Mouse (Mus musculus) layer of hippocampus, adult 6 months (tissue): Measurements from ENCODE around the gene Med26. TPM values are rescaled to one million over a fixed set of nuclear protein-coding genes. Genes with fewer than 3 reads are reported as not detected.

Experiments
- long read RNA-seq, 2 experiments: library from polyadenylated mRNA; unstranded; transcript quantifications; one replicate each; pipeline ENCODE4 v2.0.0; 2019 to 2020
- microRNA-seq: library from miRNA; unstranded; fragments of <30 nt; microRNA quantifications from one replicate; pipeline ENCODE4 v1.2.0, GENCODE M21; 2020
- polyA plus RNA-seq: library from polyadenylated mRNA; unstranded; fragments of <200 nt; fragmentation: Nextera tagmentation; gene quantifications from 2 replicates; pipeline ENCODE4 v1.2.3, GENCODE M21; 2021

The Med26 gene
- 3.1 and 4.5 TPM in 2 replicates for polyA plus RNA-seq
- long read RNA-seq, experiment 1, partial matches to known transcripts, result 0 of 6 reads
- long read RNA-seq, experiment 1, other reads (novel, unspliced or antisense), result 3 of 6 reads
- long read RNA-seq, experiment 2, transcript Med26-201 (3 exons, 2,997 nt), result major isoform, 43 of 45 reads
- long read RNA-seq, experiment 2, partial matches to known transcripts, result 1 of 45 reads
- long read RNA-seq, experiment 2, other reads (novel, unspliced or antisense), result 1 of 45 reads

DNA sequence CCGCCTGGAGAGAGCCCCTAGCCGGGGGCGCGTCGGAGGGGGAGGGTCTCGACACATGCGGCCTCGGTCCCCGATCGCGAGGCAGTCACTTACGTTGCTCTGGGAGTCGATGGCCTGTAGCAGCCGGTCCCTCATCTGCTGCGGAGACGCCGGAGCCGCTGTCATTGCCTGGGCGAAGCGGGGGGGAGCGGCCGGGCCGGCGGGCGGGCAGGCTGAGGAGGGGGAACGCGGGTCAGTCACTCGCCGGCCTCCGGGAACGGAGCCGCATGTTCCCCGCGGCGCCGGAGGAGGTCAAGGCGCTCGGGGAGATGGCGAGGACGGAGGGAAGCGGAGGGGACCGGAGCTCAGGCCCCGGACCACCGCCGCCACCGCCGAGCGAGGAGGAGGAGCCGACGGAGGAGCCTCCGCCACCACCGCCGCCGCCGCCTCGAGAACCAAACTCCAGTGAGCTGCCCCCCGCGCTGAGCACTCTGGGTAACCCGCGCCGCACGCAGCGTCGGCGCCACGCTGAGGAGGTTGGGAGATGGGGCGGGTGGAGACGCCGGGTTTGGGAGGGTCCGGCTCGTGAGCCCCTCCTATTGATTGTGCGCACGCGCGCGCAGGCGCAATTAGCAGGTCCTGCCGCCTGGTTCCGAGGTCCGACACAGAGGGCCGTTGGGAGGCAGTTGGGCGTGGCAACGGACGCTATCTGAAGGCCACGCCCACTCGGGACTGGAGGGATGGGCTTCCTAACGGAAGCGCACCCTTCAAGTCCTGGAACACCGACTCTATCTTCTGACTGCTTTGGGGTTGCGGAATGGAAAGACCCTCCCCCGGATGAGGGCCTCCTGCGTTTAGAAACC, at the start of gene Med26:
Med26 (minus strand) TSS at position 469 of the 842 bp plus-strand sequence.

DNA sequence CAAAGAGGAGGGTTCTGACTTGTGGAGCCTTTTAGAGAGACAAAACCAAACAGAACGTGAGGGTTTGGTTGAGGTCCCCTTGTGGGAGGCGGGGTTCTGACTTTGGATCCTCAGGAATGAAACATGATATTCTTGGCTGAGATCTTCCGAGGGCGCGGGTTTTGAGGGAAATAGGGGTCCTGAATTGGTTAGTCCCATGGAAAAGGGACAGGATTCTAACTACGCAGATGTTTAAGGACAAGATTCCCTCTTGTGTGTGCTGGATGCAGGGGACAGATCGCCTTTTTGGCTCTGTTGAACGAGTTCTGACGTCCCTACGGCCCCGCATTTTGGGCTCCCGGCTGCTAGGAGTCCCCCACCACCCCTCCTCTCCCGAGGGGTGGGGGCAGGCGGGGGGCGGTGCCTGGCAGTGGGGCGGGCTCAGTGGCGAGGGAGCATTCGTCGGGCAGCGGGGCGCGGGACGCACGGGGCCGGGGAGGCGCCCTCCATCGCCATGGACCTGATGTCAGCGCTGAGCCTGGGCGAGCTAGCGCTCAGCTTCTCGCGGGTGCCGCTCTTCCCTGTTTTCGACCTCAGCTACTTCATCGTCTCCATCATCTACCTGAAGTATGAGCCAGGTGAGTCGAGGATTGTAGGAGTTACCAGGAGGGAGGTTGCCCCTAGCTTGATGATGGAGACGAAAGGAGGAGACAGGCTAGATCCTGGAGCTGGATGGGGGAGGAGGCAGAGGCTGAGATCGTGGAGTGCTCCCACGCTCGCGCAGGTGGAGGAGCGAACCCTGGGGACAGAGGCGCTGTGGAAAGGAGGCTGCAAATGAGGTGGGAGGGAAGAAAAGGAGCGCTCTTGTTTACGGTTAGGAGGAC, 23.8 kb upstream of the Med26 start, which contains the start of gene Tmem38a:
Tmem38a (plus strand) TSS at position 445 of the 863 bp plus-strand sequence.

DNA sequence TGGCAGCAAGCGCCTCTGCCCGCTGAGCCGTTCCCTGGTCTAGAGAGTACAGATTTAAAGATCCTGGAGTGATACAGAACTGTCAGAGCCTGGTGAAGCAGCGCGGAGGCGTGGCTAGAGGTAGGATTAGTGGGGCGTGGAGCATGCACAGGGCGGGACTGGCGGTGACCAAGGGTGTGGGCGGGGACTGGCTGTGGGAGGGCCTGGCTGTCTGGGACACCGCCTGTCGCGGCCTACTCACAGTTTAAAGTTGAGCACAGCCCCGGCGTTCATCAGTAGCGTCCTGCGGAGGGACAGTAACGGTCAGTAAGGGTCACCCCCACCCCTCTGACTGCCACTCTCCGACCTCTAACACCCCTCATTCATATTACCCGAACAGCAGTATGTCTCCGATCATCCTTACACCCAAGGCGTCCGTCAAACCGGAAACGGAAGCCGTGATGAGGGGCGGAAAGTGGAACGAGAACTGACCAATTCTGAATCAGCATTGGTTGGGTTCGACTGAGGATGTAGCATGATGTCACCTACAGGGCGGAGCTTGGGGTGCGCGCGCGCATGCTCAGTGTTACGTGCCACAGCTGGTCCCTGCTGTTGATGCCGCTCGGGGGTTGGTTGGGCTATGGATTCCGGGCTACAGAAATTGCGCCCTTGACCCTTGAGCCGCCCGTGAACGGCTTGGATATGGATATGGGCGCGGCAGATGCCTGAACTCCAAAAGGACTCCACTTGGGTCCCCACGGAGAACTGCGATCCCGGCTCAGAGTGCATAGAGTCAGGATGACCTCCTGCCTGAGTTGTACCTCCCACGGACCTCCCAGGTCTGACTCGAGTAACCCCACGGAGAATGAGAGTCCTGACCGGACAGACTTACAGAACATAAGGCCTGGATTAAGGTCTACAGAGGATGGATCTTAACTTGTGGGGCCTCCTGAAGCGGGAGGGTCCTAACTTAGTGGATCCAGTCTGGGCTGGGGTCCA, 22.9 kb upstream of the Med26 start, which contains the start of gene Smim7:
Smim7 (minus strand) TSS at position 456 of the 978 bp plus-strand sequence.

DNA sequence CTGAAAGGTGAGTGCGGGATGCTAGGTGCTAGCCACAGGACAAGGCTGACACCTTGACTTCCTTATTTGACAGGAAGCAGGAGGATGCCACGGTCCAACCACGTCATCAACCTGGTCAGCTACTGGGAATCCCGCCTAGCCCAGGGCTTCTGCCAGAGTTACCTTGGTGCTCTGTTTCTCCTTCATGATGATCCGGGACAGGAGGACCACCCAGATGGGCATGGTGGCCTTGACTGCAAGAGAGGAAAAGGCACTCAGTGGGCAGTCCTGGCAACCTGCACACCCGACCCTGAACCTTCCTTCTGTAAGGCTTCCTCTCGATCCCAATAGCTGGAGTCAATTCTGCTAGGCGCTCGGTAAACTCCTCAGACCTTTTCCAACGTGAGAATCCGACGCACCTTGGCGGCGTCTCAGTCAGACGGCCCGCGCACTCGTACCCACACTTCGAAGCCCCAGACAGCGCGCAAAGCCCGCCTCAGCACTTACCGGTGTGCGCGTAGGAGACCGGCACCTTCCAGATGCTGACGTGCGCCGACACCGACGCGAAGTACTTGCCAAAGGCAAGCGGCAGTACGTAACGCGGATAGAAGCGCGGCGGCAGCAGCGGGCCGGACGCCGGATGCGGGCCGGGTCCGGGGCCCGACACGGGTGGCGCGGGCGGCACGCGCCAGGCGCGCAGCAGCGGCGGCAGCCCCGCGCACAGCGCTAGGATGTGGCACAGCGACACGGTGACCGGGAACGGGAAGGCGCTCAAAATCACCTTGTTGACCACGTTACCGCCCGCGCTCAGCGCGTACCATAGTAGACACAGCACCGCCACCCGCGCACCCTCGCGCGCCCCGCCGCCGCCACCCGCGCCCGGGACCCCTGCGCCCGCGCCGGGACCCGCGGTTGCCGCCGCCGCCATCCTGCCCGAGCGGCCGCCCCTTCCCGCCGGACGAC, 56.1 kb downstream of the Med26 start, which contains the start of gene Slc35e1:
Slc35e1 (minus strand) TSS at position 935 of the 942 bp plus-strand sequence.

DNA sequence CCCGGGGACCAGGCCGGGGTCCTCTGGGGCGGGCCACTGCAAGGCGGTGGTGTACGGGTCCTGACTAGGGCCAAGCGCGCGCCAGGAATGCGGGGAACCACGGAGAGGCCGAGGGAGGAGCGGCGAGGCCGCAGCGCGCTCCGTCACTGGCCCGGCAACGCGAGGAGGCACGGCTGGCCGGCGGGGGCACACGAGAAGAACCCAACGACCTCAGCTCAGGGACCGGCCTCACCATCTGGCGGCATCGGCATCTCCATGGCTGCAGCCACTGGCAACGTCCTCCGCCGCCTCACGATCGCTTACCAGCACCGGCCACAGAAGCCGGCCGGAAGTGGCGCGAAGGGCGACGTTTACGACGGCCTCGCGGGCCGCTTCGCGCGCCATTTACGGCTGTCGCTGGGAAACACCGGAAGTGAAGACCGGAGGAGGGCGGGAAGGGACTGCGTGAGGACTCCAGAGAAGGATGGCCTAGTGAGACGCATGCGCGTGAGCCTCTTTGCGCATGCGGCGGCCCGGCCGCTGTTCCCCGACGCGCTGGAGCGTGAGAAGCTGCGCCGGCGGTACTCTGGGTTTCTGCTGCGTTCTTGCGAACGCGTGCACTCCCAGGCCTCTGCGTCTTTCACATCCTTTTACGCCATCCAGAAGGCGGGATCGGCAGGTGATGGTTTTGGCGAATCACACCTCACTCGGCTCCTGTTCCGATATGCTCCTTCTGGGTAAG, 73.1 kb downstream of the Med26 start, which contains the start of gene Cherp:
Cherp (minus strand) TSS at position 401 of the 721 bp plus-strand sequence.

Small RNA genes lying within 50 kb of the gene (microRNA-seq; reads per million reads assigned to microRNA genes)
- gene Gm28019, result not detected
- 3.7 reads per million, percentile 12 among the genes with 10 or more reads in this experiment for gene Mir7068

Other genes with a start within 250 kb of the Med26 start
- 8.9 and 9.6 TPM in 2 replicates for gene Gm10282, start 243.0 kb downstream of the Med26 start, polyA plus RNA-seq
- 0.63 and 0.69 TPM in 2 replicates for gene Klf2, start 229.2 kb downstream of the Med26 start, polyA plus RNA-seq
- 18.8 and 19.3 TPM in 2 replicates for gene Eps15l1, start 126.8 kb downstream of the Med26 start, polyA plus RNA-seq
- 1.4 and 1.8 TPM in 2 replicates for gene Calr3, start 104.4 kb downstream of the Med26 start, polyA plus RNA-seq
- gene 1700030K09Rik, start 104.4 kb downstream of the Med26 start, polyA plus RNA-seq, result 6.5 and 6.7 TPM in 2 replicates
- 29.2 and 34.8 TPM in 2 replicates for gene Cherp, start 73.0 kb downstream of the Med26 start, polyA plus RNA-seq
- 4.5 and 4.7 TPM in 2 replicates for gene Slc35e1, start 55.7 kb downstream of the Med26 start, polyA plus RNA-seq
- gene Smim7, start 22.8 kb upstream of the Med26 start, polyA plus RNA-seq, result 104 and 112 TPM in 2 replicates
- 92.6 and 100 TPM in 2 replicates for gene Tmem38a, start 23.8 kb upstream of the Med26 start, polyA plus RNA-seq
- gene Nwd1, start 98.4 kb upstream of the Med26 start, polyA plus RNA-seq, result 5.3 and 6.9 TPM in 2 replicates
- 50.3 and 53.4 TPM in 2 replicates for gene Sin3b, start 175.0 kb upstream of the Med26 start, polyA plus RNA-seq
- 0.14 TPM in 1 of 2 replicates, not detected in the other for gene F2rl3, start 213.6 kb upstream of the Med26 start, polyA plus RNA-seq